Mouse (Mus musculus): ENCODE results near the gene Actl6b. TPM values are rescaled to one million over a fixed set of nuclear protein-coding genes. Genes with fewer than 3 reads are reported as not detected.

Actl6b gene
- not detected for total RNA-seq (2023)

GRCm38 (mm10) chr5:137553411-137553837 lies at the start of gene Actl6b:
Gene Actl6b, plus strand, starts transcription at chr5:137553517.

DNA sequence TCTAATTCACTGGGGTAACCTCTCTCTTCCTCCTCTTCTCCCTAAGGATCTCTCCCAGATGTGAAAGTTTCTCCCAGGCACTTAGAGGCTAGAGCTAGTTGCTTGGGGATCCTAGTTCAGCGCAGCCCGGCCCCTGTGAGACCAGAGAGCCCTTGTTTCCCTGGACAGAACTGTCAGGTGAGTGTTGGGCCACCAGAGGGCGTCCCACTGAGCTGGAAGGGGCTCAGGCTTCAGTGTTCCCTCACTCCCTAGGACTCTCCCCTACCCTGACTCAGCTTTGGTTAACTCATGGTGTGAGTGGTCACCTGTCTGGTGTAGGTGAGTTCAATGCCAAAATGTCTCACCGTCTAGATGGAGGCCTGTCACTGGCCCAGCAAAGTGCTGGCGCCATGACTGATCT lies 34.9 kb upstream of the Actl6b start, which contains the start of gene Gigyf1:
TSS of gene Gigyf1 (plus strand) at position 113 of the 400 bp plus-strand sequence.

GRCm38 (mm10) chr5:137533117-137533827 lies 20.0 kb upstream of the Actl6b start, which contains the start of the genes Epo and Gnb2:
Gene Epo, minus strand, starts transcription at chr5:137533242.
Gene Gnb2, minus strand, starts transcription at chr5:137533510.

DNA sequence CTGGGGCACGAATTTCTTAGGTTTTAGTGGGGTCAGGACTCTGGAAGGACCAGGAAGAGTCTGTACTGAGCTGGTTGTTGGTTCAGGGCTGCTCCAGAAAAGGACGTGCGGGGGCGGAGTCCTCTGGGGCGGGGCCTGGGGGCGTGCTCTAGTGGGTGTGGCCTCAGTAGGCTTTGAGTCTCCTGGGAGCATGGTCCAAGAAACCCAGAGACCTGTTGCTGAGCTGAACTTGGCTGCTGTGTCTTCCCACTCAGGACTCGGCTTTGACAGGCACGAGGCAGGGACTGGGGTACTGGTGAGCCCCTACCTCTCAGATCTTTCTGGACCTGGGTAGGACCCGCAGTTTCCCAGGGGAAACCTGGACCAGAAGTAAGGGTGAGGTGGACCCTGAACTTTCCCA lies 16.3 kb downstream of the Actl6b start, which contains the start of gene Tfr2:
TSS of gene Tfr2 (plus strand) at position 176 of the 400 bp plus-strand sequence.

GRCm38 (mm10) chr5:137600619-137601364 lies 47.5 kb downstream of the Actl6b start, which contains the start of gene Mospd3:
Gene Mospd3, minus strand, starts transcription at chr5:137601058.

DNA sequence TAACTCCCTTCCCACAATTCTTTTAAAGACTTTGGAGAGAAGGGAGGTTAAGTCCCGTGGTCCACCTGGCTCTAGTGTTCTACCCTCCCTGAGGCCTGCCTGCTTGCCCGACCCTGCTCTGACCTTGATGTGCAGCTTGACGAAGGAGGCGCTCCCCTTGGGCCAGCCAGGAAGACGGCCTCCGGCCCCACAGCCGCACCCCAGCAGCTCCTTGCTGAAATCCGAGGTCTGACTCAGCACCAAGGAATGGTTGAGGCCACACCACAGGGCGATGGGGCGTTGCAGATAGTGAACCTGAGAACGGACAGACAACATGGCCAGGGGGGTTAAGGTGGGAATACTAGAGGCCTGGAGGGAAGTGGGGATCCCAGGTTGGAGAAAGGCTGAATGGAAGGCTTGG lies 60.2 kb downstream of the Actl6b start, which contains the start of gene Pcolce:
TSS of gene Pcolce (minus strand) at position 235 of the 400 bp plus-strand sequence.

Other genes starting within 250 kb of the Actl6b start
- 428 TPM for gene Srrt, start 245.8 kb upstream of the Actl6b start, total RNA-seq (2023)
- gene Trip6, start 239.1 kb upstream of the Actl6b start, total RNA-seq (2023), result 10.6 TPM
- gene Slc12a9, start 219.9 kb upstream of the Actl6b start, total RNA-seq (2023), result 22.0 TPM
- 0.59 TPM for gene Ephb4, start 203.4 kb upstream of the Actl6b start, total RNA-seq (2023)
- 0.09 TPM for gene Zan, start 76.5 kb upstream of the Actl6b start, total RNA-seq (2023)
- 28.3 TPM for gene Pop7, start 51.0 kb upstream of the Actl6b start, total RNA-seq (2023)
- 101 TPM for gene Gigyf1, start 35.0 kb upstream of the Actl6b start, total RNA-seq (2023)
- gene Epo, start 20.3 kb upstream of the Actl6b start, total RNA-seq (2023), result not detected
- 306 TPM for gene Gnb2, start 20.0 kb upstream of the Actl6b start, total RNA-seq (2023)
- not detected for gene Tfr2, start 16.3 kb downstream of the Actl6b start, total RNA-seq (2023)
- gene Mospd3, start 47.5 kb downstream of the Actl6b start, total RNA-seq (2023), result 40.9 TPM
- 1.8 TPM for gene Pcolce, start 60.3 kb downstream of the Actl6b start, total RNA-seq (2023)
- 0.53 TPM for gene Fbxo24, start 75.5 kb downstream of the Actl6b start, total RNA-seq (2023)
- gene Lrch4, start 75.6 kb downstream of the Actl6b start, total RNA-seq (2023), result 208 TPM
- gene Gm20605, start 75.7 kb downstream of the Actl6b start, total RNA-seq (2023), result 63.8 TPM
- 111 TPM for gene Sap25, start 87.8 kb downstream of the Actl6b start, total RNA-seq (2023)
- not detected for gene Irs3, start 92.2 kb downstream of the Actl6b start, total RNA-seq (2023)
- 33.8 TPM for gene Agfg2, start 131.2 kb downstream of the Actl6b start, total RNA-seq (2023)
- gene Nyap1, start 188.1 kb downstream of the Actl6b start, total RNA-seq (2023), result 1.7 TPM
- gene Tsc22d4, start 192.2 kb downstream of the Actl6b start, total RNA-seq (2023), result 231 TPM
- gene Ppp1r35, start 225.3 kb downstream of the Actl6b start, total RNA-seq (2023), result 23.3 TPM
- gene Mepce, start 234.1 kb downstream of the Actl6b start, total RNA-seq (2023), result 168 TPM
- gene Zcwpw1, start 234.3 kb downstream of the Actl6b start, total RNA-seq (2023), result 15.1 TPM

Measured in CD4-positive naive resting alpha-beta T cell, adult 57 days (primary cell).